Mouse (Mus musculus) stomach, embryonic 14.5 days (tissue): Measurements from ENCODE around the gene Grn. TPM values are rescaled to one million over a fixed set of nuclear protein-coding genes. Genes with fewer than 3 reads are reported as not detected.

Experiments used
- ATAC-seq: fragments of 200-750 bp; cut with Nextera tagmentation; 2 replicates; pipeline ENCODE4 v1.8.0; 2017; ENCODE audit warnings: low read depth, moderate TSS enrichment; ENCODE audit not compliant: insufficient number of reproducible peaks, insufficient read depth, low FRiP score
- H3K27ac ChIP-seq: fragments of 300-500 bp; sonication (generic); 2 replicates; pipeline ENCODE4 v1.5.1; 2014; ENCODE audit warnings: mild to moderate bottlenecking, low read length, moderate library complexity, mixed read lengths
- H3K27me3 ChIP-seq: fragments of 300-500 bp; sonication (generic); 2 replicates; pipeline ENCODE4 v1.6.1; 2014; ENCODE audit warnings: low read length, control low read depth, mixed read lengths; ENCODE audit not compliant: control insufficient read depth, insufficient read depth
- H3K36me3 ChIP-seq: fragments of 300-500 bp; sonication (generic); 2 replicates; pipeline ENCODE4 v1.6.1; 2014; ENCODE audit warnings: mild to moderate bottlenecking, control low read depth, low read length, moderate library complexity, mixed read lengths; ENCODE audit not compliant: control insufficient read depth, insufficient read depth
- H3K4me1 ChIP-seq: fragments of 300-500 bp; sonication (generic); 2 replicates; pipeline ENCODE4 v1.6.1; 2014; ENCODE audit warnings: low read length, control low read depth, mixed read lengths; ENCODE audit not compliant: control insufficient read depth, insufficient read depth
- H3K4me2 ChIP-seq: fragments of 300-500 bp; sonication (generic); replicated peaks from 2 replicates; pipeline ENCODE4 v1.6.1; 2014; ENCODE audit warnings: low read depth, low read length, control low read depth
- H3K4me3 ChIP-seq: fragments of 300-500 bp; sonication (generic); 2 replicates; pipeline ENCODE4 v1.5.1; 2014; ENCODE audit warnings: low read depth, low read length, control low read depth
- H3K9ac ChIP-seq: fragments of 300-500 bp; sonication (generic); replicated peaks from 2 replicates; pipeline ENCODE4 v1.6.1; 2014; ENCODE audit warnings: low read depth, mild to moderate bottlenecking, control low read depth, low read length, moderate library complexity, mixed read lengths
- H3K9me3 ChIP-seq: fragments of 300-500 bp; sonication (generic); 2 replicates; pipeline ENCODE4 v1.6.1; 2016; ENCODE audit warnings: low read depth, low read length, control low read depth; ENCODE audit not compliant: control insufficient read depth
- WGBS: fragments of 180-500 bp; shearing (Covaris S2); extraction: QIAGEN DNeasy Blood & Tissue Kit; methylation state at CpG from one replicate; pipeline ENCODE4 v1.1.7; 2014; 5-methylcytosine and 5-hydroxymethylcytosine counted together
- polyA plus RNA-seq: library from polyadenylated mRNA; unstranded; fragments of >200 nt; fragmentation: Nextera tagmentation; extraction: Ambion mirVana; gene quantifications from 2 replicates; pipeline ENCODE4 v1.2.1, GENCODE M21; 2014

Grn gene
- polyA plus RNA-seq, 1 experiment from 2014 or later = 122 TPM

GRCm38 (mm10) chr11:102392441-102393237 is 37.5 kb upstream of the Grn start:
- ATAC-seq = peak; percentile 30; the same call in 1 of the 2 replicates
- no peak overlapping the region for H3K27ac ChIP-seq
- peak overlapping the region; percentile 26 for H3K4me3 ChIP-seq
- no peak overlapping the region for H3K9ac ChIP-seq
- peak overlapping the region; percentile 77 for H3K4me2 ChIP-seq
- no peaks in the 10 kb centered on the region for H3K36me3 ChIP-seq
- WGBS = 18% methylated on average over 15 of the region's 15 CpGs
- peaks cover 9% of the 10 kb centered on the region; the same call in 1 of the 2 replicates for H3K4me1 ChIP-seq
- no peaks in the 10 kb centered on the region for H3K27me3 ChIP-seq
- no peaks in the 10 kb centered on the region for H3K9me3 ChIP-seq

GRCm38 (mm10) chr11:102393238-102393634 is 36.9 kb upstream of the Grn start, which contains the start of gene Rundc3a:
Gene Rundc3a (plus strand): TSS chr11:102393403.
- Histone ChIP-seq H3K4me2 (peak within 1 kb of the TSS; percentile 77), H3K4me1 (peaks cover 9% of the 10 kb centered on the region; the same call in 1 of the 2 replicates), H3K4me3 (peak within 1 kb of the TSS; percentile 26), H3K27ac (no peak within 1 kb of the TSS), H3K36me3 (no peaks in the 10 kb centered on the region), H3K9me3 (no peaks in the 10 kb centered on the region), H3K9ac (no peak within 1 kb of the TSS), H3K27me3 (0 out of 2 replicates have a peak, but pooled peaks cover 4% of the 10 kb centered on the region)
- under 1% methylated on average over 34 of the region's 34 CpGs for WGBS
- peak; percentile 68; the same call in 1 of the 2 replicates for ATAC-seq

- peaks cover 4% of the 10 kb centered on the region; the same call in 1 of the 2 replicates for H3K27me3 ChIP-seq
- H3K36me3 ChIP-seq = no peaks in the 10 kb centered on the region
- peak overlapping the region; percentile 26 for H3K4me3 ChIP-seq
- no peaks in the 10 kb centered on the region for H3K9me3 ChIP-seq
- peak overlapping the region; percentile 77 for H3K4me2 ChIP-seq
- WGBS = 10% methylated on average over 17 of the region's 17 CpGs
- H3K9ac ChIP-seq = no peak overlapping the region
- no peak overlapping the region for H3K27ac ChIP-seq
- peaks cover 9% of the 10 kb centered on the region; the same call in 1 of the 2 replicates for H3K4me1 ChIP-seq
- 0 out of 2 replicates have a peak, but pooled peaks have one; percentile 3 for ATAC-seq
Measured at GRCm38 (mm10) chr11:102393719-102394420, 36.2 kb upstream of the Grn start.

- H3K27ac ChIP-seq = no peak overlapping the region
- peaks cover 11% of the 10 kb centered on the region for H3K27me3 ChIP-seq
- WGBS = 79% methylated on average over 9 of the region's 9 CpGs
- H3K4me3 ChIP-seq = no peak overlapping the region
- no peaks in the 10 kb centered on the region for H3K9me3 ChIP-seq
- no peaks in the 10 kb centered on the region for H3K36me3 ChIP-seq
- H3K9ac ChIP-seq = no peak overlapping the region
- H3K4me2 ChIP-seq = no peak overlapping the region
- H3K4me1 ChIP-seq = peaks cover 12% of the 10 kb centered on the region; the same call in 1 of the 2 replicates
- ATAC-seq = no peak
Measured at GRCm38 (mm10) chr11:102394421-102395124, 35.5 kb upstream of the Grn start.

GRCm38 (mm10) chr11:102395250-102395649 is 34.9 kb upstream of the Grn start:
- peaks cover 18% of the 10 kb centered on the region; the same call in 1 of the 2 replicates for H3K4me1 ChIP-seq
- H3K27me3 ChIP-seq = peaks cover 15% of the 10 kb centered on the region
- H3K4me3 ChIP-seq = no peak overlapping the region
- H3K27ac ChIP-seq = no peak overlapping the region; the same call in 1 of the 2 replicates
- 12% methylated on average over 5 of the region's 5 CpGs for WGBS
- ATAC-seq = no peak
- H3K9ac ChIP-seq = no peak overlapping the region
- no peaks in the 10 kb centered on the region for H3K36me3 ChIP-seq
- H3K9me3 ChIP-seq = no peaks in the 10 kb centered on the region
- no peak overlapping the region for H3K4me2 ChIP-seq

- no peak overlapping the region for H3K27ac ChIP-seq
- H3K9ac ChIP-seq = no peak overlapping the region
- H3K9me3 ChIP-seq = no peaks in the 10 kb centered on the region
- peaks cover 18% of the 10 kb centered on the region; the same call in 1 of the 2 replicates for H3K4me1 ChIP-seq
- 62% methylated on average over 6 of the region's 6 CpGs for whole genome bisulfite sequencing
- H3K4me3 ChIP-seq = no peak overlapping the region
- ATAC-seq = no peak
- H3K4me2 ChIP-seq = no peak overlapping the region
- H3K27me3 ChIP-seq = peaks cover 19% of the 10 kb centered on the region
- H3K36me3 ChIP-seq = no peaks in the 10 kb centered on the region
Measured at GRCm38 (mm10) chr11:102396263-102396662, 33.9 kb upstream of the Grn start.

GRCm38 (mm10) chr11:102396671-102397141 is 33.4 kb upstream of the Grn start:
- no peak overlapping the region for H3K9ac ChIP-seq
- H3K4me2 ChIP-seq = no peak overlapping the region
- ATAC-seq = no peak
- no peak overlapping the region for H3K4me3 ChIP-seq
- H3K27me3 ChIP-seq = peaks cover 19% of the 10 kb centered on the region
- no peak overlapping the region for H3K27ac ChIP-seq
- no peaks in the 10 kb centered on the region for H3K9me3 ChIP-seq
- WGBS = 75% methylated on average over 7 of the region's 7 CpGs
- H3K4me1 ChIP-seq = peaks cover 18% of the 10 kb centered on the region; the same call in 1 of the 2 replicates
- H3K36me3 ChIP-seq = no peaks in the 10 kb centered on the region
